Mouse (Mus musculus) small intestine, adult 2 months (tissue): ENCODE measurements around the gene Micu1.

ENCODE experiments used
- CTCF ChIP-seq: fragments of 200-500 bp; IDR thresholded peaks from 2 replicates; pipeline ENCODE4 v1.5.1; 2012; ENCODE audit warnings: low read depth, mild to moderate bottlenecking, control low read depth, inconsistent platforms, low read length, moderate library complexity, mixed read lengths; ENCODE audit not compliant: insufficient replicate concordance, insufficient read length; ENCODE audit errors: extremely low read depth
- POLR2A ChIP-seq: fragments of 200-500 bp; IDR thresholded peaks from 2 replicates; pipeline ENCODE4 v1.6.1; 2012; ENCODE audit warnings: low read depth, mild to moderate bottlenecking, control low read depth, inconsistent platforms, low read length, moderate library complexity

DNA sequence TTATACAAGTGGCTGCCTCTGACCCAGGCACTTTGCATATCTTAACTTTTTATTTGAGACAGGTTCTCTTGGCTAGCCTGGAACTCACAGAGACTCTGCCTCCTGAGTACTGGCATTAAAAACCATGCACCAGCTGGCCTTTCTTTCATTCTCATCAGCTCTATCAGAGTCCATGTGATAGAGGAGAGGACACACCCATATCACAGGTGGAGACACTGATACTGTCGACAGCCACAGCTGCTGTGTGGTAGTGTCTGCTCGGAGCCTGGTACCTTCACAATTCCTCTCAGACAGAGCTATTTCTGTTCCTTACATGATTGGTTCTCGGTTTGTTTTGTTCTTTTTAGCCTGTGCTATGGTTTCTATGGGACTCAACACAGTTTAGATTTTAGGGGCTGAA lies 91.2 kb downstream of the Micu1 start:
- TF ChIP-seq CTCF (no peak), POLR2A (no peak)
